Mouse (Mus musculus): ENCODE measurements at regions not wholly inside any gene's neighbourhood (a gene's known extent, or its start where the extent isn't known, plus 50 kb on each side); places are given as distances from the start of the nearest gene placed in this dataset.

DNA sequence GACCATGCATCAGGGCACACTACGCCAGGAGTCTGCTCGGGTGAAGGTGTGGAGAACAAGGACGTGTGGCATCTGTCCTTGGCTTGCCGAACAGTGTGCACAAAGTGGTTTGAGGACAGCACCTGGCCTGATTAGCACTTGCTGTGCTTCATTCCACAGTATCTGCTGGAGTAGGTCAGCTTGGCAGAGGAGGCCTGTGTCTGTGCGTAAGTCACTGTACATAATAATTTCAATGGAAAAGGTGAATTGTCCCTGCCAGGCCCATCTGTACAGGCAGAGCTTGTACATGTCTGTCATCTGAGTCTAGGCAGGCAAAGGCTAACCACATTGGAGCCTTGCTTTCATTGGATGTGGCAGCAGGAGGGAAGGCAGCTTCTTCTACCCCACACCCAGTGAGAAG lies 979.5 kb upstream of the Car8 start:
- no peak for DNase-seq (ENCODE audit: low read depth, low spot score)

DNA sequence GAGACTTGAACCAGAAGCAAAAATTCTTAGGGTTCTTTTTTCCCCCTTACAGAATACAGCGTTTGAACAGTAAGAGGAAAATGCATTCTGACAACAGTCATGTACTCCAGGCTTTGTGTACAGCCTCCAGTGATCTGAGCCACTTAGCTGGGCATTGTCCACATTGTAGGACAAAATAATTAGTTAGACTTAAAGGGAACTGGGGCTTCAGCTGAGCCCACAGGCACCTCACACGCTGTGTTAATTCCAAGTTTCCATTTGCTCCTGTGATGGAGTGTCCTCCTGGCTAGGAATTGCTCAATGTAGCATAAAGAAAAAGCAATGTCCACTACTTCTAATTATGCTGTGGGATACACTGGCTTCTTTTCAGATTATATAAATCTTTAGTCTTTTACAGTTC lies 969.8 kb upstream of the Car8 start:
- DNase-seq (ENCODE audit: low read depth, low spot score), result no peak

DNA sequence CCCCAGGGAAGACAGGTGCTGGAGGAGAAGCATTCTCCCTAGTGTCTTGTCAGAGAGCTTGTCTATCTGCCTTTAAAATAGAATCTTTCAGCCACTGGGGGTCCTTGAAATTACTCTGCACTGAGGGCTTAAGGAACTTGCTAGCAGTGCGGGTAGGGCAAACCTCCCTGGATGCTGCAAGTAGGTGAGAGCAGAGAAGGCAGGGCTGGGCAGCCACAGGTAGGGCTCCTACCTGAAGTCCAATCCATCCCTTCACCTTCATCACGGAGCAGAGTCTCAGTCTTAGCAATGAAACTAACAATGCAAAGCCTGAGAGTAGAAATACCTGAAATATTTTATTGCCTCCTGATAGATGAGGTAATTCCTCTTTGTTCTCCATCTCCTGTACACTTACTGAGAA lies 961.2 kb upstream of the Car8 start:
- no peak for DNase-seq (ENCODE audit: low read depth, low spot score)

DNA sequence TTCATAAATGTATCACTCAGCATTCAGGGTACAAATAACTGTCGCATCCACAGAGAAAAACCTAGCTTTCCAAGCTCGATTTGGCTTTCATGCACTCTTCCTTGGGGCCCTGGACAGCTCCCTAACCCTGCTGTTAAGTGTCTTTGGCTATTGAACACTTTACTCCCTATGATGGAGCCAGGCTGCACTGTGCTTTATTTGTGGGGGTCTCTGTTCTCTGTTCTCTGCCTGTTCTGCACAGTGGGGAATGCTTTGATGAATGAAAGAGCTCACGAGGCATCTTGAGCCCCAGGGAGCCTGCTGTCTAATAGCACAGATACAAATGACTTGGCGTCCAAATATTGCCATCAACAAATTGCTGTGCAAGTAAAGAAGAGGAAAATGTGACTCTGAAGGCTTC lies 957.6 kb upstream of the Car8 start:
- no peak for DNase-seq (ENCODE audit: low read depth, low spot score)

DNA sequence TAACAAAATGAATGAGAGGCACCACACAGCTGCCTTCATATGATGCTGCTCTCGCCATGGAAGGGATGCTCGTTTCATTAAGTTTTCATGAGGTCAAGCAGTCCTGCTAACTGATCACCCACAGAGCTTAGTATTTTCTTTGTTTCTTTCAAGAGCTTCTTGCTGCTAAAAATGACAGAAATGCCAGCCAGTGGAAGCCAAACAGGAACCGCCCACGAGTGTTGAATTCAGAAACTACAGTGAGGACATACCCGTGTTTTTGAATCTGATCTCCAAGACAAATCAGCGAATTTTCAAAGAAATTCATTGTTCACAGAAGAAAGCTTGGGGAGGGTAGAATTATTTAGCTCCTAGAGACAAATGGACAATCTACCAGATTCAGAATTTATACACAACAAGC lies 954.3 kb upstream of the Car8 start:
- DNase-seq (ENCODE audit: low read depth, low spot score), result no peak

DNA sequence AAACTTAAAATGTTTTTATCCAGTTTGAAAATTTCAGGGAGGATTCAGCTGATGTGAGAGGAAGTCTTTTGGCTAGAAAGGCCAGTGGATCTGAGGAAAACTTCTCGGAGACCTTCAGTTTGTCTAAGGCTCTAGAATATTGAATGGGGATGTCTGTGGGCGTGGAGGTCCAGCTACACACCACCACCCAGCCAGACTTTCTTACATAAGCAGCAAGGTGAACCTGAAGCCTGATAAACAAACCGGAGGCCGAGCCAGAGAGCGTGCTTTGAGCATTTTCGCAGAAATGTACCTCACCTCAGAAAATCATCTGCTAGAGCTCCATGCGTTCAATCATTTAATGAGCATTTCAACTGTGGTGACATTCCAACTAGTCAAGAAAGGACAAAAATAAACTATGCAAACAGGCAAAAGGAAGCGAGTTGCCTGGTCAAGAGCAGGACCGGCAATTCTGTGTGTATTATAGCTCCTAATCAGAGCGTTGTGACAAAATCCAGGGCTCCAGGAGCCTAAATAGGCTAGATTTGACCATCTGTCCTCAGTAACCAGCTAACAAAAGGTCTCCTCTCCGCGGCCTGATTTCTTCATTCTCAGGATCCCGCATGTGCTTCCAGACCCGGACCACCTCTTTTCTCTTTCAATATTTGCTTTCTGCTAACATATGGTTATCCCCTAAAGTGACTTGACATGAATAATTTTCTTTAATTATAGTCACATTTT lies 946.5 kb upstream of the Car8 start:
- no peak for DNase-seq (ENCODE audit: low read depth, low spot score)

DNA sequence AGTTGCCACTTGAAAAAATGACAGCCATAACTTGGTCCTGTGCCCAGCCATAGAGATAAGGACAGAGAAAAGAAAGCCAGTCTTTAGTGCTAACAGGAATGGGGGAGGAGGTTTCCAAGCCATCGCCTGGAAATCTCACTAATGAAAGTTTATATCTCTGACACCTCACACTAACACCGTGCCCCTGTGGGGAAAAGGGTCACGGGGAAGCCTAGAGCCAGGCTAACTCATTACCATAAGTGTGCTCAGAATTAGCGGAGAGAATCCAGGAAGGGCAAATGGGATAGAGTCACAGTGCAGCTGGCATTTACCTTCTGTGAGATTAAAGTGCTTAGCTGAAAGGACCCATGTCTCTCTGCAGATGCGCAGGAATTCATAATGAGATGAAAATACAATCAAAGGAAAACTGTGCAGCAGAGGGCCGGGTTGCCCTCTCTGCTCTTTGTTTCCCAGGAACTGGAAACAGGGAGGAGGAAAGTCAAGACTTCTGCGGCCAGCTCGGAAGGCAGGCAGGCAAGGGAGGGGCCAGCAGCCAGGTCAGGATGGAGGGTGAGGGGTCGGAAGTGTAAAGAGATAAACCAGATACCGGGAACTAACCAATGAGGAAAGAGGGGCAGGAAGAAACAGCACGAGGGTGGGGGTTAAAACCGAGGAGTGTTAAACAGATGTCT lies 945.7 kb upstream of the Car8 start:
- DNase-seq (ENCODE audit: low read depth, low spot score), result peak; percentile 13

DNA sequence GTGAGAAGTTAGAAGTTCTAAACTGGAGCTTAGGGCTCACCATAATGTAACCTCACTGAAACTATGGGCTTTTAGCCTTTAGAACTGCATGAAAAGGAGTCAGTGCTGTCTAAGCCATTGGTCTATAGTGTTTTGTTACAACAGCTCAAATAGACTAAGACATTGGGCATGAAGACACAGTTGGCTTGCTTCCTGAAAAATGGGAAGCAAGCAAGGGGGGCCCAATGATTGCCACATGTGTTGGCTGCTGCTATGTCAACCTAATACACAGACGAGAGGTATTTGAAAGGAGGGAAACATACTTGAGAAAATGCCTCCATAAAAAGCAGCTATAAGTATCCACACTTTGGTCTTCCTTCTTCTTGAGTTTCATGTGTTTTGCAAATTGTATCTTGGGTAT lies 935.5 kb upstream of the Car8 start:
- DNase-seq (ENCODE audit: low read depth, low spot score), result no peak

DNA sequence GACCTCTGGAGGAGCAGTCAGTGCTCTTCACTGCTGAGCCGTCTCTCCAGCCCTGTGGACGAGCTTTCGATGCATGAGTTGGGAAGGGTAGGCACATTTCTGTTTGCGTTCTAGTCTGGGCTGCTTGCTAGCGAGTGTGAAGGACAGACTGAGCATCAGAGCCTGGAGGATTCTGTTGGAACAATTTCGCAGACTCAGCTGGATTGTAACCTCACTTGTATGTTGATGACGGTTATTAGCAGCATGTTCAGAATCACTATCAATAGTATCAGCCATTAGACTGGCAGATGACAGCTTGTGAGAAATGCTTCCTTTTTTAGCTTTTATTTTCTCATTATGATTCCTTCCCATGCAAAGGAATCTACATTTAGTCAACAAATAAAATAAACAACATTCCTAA lies 923.5 kb upstream of the Car8 start:
- no peak for DNase-seq (ENCODE audit: low read depth, low spot score)

DNA sequence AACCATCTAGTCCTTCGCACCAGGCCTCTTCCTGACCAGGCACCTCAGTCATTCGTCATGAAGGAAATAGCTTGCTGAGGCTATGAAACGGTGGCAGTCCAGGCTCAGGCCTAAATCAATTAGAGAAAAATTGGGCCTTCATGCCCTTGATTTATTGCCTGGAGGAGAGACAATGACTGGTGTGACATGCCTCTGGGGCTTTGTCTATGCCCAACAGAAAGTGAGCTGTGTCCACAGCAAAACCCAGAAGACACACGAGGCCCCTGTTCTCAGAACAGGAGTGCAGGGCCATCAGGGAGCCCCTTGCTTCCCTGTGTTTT lies 922.9 kb upstream of the Car8 start:
- no peak for DNase-seq (ENCODE audit: low read depth, low spot score)

DNA sequence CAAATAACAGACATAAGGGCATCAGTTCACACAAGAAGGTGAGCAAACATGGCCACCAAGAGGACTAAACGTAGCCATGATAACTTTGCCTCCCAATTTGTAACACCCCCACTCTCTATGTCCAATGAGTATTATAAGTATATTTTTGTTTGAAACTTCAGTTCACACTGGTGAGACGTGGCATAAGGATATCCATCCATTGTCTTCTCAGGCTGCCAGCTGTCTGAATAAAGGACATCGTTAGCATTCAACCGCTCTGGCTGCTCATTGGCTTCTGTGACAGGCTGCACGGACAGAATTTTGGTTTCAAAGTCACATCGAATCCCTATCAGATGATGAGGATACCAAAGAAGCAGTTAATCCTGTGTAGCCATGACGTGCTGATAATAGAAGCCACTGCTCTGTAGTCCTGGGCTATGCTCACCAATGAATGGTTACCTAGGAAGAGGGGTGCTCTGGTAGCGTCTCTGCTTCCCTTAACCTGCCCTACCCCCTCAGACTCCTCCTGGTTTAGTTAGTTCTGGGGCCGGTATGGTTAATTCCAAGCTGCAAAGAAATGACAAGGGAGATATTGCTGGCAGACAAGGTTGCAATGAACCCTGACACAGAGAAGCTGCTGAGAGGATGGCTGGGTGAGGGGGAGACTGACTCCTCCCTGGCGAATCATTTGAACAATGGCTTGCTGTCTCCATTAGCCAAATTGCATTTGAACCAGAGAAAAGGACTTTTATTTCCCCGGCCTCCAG lies 922.4 kb upstream of the Car8 start:
- no peak for DNase-seq (ENCODE audit: low read depth, low spot score)

DNA sequence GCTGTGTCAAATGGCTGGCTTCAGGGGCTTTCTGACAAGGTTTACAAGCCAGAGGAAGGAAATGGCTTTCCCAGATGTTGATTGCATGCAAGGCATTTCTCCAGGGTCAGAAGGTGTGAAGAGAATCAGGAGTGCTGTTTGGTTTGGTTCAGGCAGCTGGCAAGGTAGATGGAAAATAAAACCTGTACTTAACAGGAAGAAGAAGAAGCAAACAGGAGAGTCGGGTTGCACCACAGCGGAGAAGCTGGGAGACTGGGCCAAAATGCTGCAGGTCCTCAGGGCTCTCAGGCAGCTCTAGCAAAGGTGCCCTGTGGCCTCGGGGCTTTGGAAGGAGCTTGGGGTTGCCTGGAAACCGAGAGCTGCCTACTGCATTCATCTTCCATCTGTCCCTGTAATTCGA lies 908.9 kb upstream of the Car8 start:
- no peak for DNase-seq (ENCODE audit: low read depth, low spot score)

DNA sequence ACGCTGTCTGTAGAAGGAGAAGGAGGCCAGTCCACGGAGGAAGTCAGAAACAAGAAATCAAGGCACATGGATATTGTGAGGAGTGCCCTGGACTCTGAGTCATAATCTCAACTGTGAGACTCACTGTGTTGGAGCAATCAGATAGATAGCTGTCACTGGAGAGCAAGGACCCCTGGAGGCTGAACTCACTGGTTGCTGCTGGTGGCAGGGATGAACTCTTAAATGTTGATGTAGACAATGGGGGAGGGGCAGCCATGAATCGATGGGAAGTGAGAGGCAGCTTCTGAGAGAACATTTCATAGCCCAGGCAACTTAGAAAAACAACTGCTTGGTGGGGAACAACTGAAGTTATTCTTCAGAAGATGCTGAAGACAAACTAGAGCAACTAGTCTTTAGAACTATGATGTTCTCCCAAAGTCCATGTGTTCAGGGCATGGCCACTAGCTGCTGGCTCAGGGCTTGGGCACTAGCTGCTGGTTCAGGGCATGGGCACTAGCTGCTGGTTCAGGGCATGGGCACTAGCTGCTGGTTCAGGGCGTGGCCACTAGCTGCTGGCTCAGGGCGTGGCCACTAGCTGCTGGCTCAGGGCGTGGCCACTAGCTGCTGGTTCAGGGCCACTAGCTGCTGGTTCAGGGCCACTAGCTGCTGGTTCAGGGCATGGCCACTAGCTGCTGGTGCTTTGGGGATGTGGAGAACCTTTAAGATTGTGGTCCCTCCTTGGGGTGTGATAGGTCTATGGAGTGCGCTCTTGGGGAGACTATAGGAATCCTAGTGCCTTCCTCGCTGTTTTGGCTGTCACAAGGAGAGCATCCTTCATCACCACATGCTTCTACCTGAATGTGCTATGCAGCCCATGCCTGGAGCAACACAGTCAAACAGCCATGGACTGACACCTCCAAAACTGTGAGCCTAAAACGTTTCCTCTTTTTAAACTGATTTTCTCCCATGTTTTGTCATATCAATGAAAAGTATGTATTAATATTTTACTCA lies 905.7 kb upstream of the Car8 start:
- no peak for DNase-seq (ENCODE audit: low read depth, low spot score)

DNA sequence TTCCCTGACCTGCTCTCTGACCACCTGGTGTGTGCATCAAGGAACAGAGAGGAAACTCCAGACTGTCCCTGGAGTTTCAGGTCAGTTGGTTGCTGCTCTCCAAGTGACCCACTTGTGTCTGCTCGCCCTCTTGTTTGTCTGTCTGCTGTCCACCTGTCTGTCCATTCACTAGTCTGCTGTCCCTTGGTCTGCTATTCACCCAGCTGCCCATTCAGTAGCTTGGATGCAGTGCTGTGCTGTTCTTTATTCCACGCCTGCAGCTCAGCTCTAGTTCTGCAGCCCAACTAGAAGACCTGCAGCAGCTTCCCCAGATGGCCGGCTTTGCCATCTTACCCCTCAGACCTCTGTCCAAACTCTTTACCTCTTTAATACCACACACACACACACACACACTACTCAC lies 904.2 kb upstream of the Car8 start:
- DNase-seq (ENCODE audit: low read depth, low spot score), result no peak

DNA sequence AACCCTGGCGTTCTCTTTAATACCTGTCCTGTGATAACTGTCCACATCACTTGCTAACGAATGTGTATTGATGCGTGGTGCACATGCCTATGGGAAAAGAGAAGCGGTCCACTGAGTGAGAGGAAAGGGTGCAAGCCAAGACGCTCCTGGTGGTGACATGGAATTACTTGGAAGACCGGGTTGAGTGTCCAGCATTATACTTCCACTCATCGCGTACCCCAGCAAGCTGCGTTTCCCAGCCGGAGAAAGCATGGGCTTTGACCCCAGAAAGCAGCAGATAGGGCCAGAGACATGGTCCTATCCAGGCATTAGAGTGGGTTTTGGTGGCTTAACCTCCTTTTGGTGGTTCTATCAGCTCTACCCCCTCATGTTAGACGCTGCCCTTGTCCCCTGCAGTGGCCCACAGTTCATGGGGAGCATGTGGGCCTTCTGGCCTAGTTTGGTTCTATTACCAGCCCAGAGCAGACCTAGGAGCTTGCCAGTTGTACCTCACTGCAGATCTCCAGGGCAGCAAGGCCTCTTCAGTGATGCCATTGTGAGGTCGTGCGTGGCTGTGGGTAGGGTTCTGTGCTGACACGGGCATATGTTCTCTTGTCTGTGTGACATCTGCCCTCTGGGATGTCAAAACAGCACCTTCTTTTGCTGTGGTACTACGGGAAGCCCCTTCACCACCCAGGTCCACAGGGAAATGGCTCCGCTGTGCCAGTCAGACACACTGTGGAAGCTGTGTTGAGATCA lies 903.3 kb upstream of the Car8 start:
- no peak for DNase-seq (ENCODE audit: low read depth, low spot score)

DNA sequence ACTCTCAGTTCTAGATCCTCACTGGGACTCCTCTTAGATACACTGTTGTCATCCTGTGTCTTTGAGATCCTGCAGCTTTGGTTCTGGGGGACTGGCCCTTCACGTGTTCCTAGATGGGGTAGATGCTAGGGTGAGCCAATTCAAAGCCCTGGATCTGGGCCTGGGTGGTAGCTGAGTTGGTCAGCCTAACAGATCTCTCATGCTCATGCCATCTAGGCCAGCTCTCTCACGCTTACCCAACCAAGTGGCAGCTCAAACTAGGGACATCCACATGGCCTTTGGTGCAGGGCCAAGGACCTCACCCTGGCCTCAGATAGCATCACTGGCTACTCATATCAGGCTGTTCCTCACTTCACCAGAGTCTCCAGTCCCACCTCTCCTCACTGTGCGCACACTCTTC lies 901.9 kb upstream of the Car8 start:
- DNase-seq (ENCODE audit: low read depth, low spot score), result no peak

DNA sequence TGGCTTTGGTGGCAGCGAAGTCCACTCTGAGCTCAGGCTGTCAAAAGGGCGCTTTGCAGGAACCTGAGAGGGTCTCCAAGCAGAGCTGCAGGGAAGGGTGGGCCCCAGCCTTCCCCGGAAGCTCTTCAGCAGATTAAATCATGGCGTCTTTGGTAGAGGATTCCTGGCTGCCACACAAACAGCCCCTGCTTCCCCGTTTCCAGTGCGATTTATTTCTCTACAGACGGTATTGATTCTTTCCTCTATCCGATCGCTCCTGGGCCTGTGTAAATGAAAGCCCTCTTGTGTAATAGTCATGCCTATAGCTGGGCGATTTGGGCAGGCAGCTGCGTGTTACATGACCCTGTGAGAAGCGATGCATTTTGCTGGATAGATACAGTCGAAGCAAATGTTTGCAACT lies 897.8 kb upstream of the Car8 start:
- DNase-seq (ENCODE audit: low read depth, low spot score), result no peak

DNA sequence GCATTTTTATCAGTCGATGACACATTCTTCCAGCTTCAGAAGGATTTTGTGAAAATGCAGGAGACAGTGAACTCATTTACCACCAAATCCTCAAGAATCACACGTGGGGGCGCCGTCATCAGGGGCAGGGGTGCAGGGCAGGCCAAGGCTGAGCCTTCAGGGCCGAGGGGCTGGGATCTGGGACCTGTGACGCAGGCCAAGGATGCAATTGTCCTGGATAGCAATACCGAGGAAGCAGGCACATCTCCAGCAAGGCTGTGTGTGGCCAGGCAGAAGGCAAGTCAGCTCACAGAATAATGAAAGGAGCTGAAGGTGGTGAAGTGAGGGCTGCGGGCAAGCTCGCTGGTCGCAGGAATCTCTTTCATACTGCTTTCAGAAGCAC lies 897.3 kb upstream of the Car8 start:
- no peak for DNase-seq (ENCODE audit: low read depth, low spot score)

DNA sequence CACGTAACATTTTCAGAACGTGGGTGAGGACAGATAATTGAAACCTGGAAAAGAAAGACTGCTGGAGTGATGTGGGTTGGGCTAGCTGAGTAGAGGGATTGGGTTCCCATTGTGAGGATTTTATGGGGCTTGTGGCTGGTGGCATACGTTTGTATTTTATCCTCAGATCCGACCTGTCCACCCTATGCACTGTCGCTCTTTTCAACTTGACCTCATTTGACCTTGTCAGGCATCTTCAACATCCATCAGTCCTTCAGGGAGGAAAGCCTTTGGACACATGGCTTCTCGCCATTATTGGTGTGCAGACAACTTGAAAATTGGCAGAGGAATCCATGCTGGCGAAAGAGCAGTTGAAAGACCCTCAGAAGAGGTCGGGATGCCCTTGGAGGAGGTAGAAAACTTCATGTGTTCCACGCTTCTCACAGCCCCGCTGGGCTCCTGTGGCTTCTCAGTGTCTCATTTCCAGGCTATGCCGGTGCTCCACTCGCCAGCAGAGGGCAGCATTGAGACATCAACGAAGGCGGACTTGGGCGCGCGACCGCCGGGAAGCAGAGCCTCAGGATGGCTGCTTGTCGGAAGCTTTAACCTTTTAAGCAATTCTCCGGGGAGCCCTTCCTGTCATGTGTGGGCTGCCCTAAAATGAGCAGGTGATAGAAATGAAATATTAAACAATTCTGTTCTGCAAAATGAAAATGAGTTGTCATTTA lies 896.8 kb upstream of the Car8 start:
- peak; percentile 57 for DNase-seq (ENCODE audit: low read depth, low spot score)

DNA sequence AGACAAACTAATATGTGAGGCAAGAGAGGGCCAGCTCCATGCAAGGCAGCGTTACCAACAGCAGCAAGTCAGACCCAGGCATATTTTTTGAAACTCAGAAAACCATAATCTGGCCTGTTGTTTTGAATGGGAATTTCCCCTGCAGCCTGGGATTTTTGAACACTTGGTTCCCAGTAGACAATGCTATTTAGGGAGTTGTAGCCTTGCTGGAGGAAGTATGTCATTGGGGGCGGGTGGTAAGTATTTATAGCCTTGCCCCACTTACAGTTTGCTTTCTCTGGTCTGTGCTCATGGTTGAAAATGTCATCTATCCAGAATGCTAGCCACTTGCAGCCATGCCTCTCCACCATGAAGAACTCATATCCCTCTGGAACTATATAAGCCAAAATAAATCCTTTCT lies 894.9 kb upstream of the Car8 start:
- DNase-seq (ENCODE audit: low read depth, low spot score), result no peak
